ENCODE assay signal across 10 mouse cellular contexts in genomic region chr9:70260324-70260841, GRCm38 (mm10). TPM values are rescaled to one million over a fixed set of nuclear protein-coding genes. Genes with fewer than 3 reads are reported as not detected.
DNase-seq lines count a peak whose midpoint lies in the region; ATAC-seq lines count a peak whose summit lies in the region.
"Had no signal": no experiment of that assay in that cellular context is flagged by ENCODE, and none has a peak within 500 bp of the region (broad histone marks: within the 10 kb centered on the region; RNA-seq: fewer than 3 reads in every experiment).

No protein-coding gene starts in this region.

- H3K9me3 ChIP-seq in hindbrain, embryonic 12.5 days (replicated peaks): no peaks in the 10 kb centered on the region
- H3K9me3 ChIP-seq in hindbrain, embryonic 11.5 days (ENCODE audit: control insufficient read depth, low read length): no peaks in the 10 kb centered on the region
- no peaks in the 10 kb centered on the region for H3K9me3 ChIP-seq in forebrain, embryonic 14.5 days (replicated peaks; ENCODE audit: control insufficient read depth, low read length)
- H3K9me3 ChIP-seq: liver, embryonic 13.5 days had no signal

- H3K36me3 ChIP-seq in hindbrain, embryonic 12.5 days: no peaks in the 10 kb centered on the region
- no peaks in the 10 kb centered on the region for H3K36me3 ChIP-seq in hindbrain, embryonic 11.5 days (ENCODE audit: control insufficient read depth, insufficient read depth, low read length)
- no peaks in the 10 kb centered on the region for H3K36me3 ChIP-seq in macrophage (ENCODE audit: inconsistent target)
- H3K36me3 ChIP-seq in forebrain, embryonic 14.5 days (ENCODE audit: control insufficient read depth, insufficient read depth, low read length): no peaks in the 10 kb centered on the region
- H3K36me3 ChIP-seq: liver, embryonic 13.5 days had no signal

- H3K27ac ChIP-seq in hindbrain, embryonic 12.5 days: no peak overlapping the region
- no peak overlapping the region for H3K27ac ChIP-seq in hindbrain, embryonic 11.5 days (ENCODE audit: low read depth, low read length)
- peak overlapping the region; percentile 68 for H3K27ac ChIP-seq in macrophage
- no peak overlapping the region for H3K27ac ChIP-seq in forebrain, embryonic 14.5 days (ENCODE audit: low read depth, low read length)
- H3K27ac ChIP-seq: liver, embryonic 13.5 days had no signal

- peaks cover 30% of the 10 kb centered on the region for H3K4me1 ChIP-seq in hindbrain, embryonic 12.5 days
- 0 out of 2 replicates have a peak, but pooled peaks cover 2% of the 10 kb centered on the region for H3K4me1 ChIP-seq in hindbrain, embryonic 11.5 days (replicated peaks; ENCODE audit: control insufficient read depth, insufficient read depth, low read length)
- H3K4me1 ChIP-seq in forebrain, embryonic 14.5 days (ENCODE audit: control insufficient read depth, insufficient read depth, low read length): peaks cover 2% of the 10 kb centered on the region; the same call in 1 of the 2 replicates

- peaks cover 82% of the 10 kb centered on the region for H3K79me2 ChIP-seq in macrophage (ENCODE audit: inconsistent target)

- 65% methylated on average over 9 of the region's 9 CpGs for WGBS in hindbrain, embryonic 12.5 days
- WGBS in hindbrain, embryonic 11.5 days: 72% methylated on average over 9 of the region's 9 CpGs
- WGBS in macrophage (ENCODE audit: missing documents): 33% methylated on average over 9 of the region's 9 CpGs
- 48% methylated on average over 9 of the region's 9 CpGs for WGBS in forebrain, embryonic 14.5 days

- no peak for DNase-seq in hindbrain, embryonic 11.5 days (ENCODE audit: low spot score)
- DNase-seq in brain, adult 2 months (ENCODE audit: low read depth, low spot score): peak; percentile 42
- DNase-seq in kidney, adult 11 months: peak; percentile 58
- DNase-seq in left cerebral cortex, adult 18-20 months (ENCODE audit: low spot score in 2 of 2): no peak
- no peak for DNase-seq in c-Kit-positive CD71-positive TER-119-positive erythroid progenitor cells, embryonic 14.5 days (ENCODE audit: low spot score)
- DNase-seq in forebrain, embryonic 14.5 days (ENCODE audit: low spot score): no peak
- DNase-seq: liver, embryonic 13.5 days; right cerebral cortex, postnatal 4 days had no signal

- H3K4me2 ChIP-seq in hindbrain, embryonic 12.5 days (replicated peaks): no peak overlapping the region
- no peak overlapping the region for H3K4me2 ChIP-seq in hindbrain, embryonic 11.5 days (replicated peaks; ENCODE audit: low read depth, low read length)
- no peak overlapping the region for H3K4me2 ChIP-seq in forebrain, embryonic 14.5 days (ENCODE audit: low read length)
- H3K4me2 ChIP-seq: liver, embryonic 13.5 days had no signal

- no peak for ATAC-seq in hindbrain, embryonic 12.5 days (ENCODE audit: low FRiP score)
- no peak for ATAC-seq in hindbrain, embryonic 11.5 days (ENCODE audit: low FRiP score)
- ATAC-seq in forebrain, embryonic 14.5 days: no peak

- no peaks in the 10 kb centered on the region for H3K27me3 ChIP-seq in hindbrain, embryonic 12.5 days
- no peaks in the 10 kb centered on the region for H3K27me3 ChIP-seq in hindbrain, embryonic 11.5 days (ENCODE audit: control insufficient read depth, insufficient read depth, low read length)
- no peaks in the 10 kb centered on the region for H3K27me3 ChIP-seq in forebrain, embryonic 14.5 days (replicated peaks; ENCODE audit: control insufficient read depth, insufficient read depth, low read length)

- H3K9ac ChIP-seq in hindbrain, embryonic 12.5 days: 0 out of 2 replicates have a peak overlapping the region, but pooled peaks have one; percentile 35
- H3K9ac ChIP-seq in hindbrain, embryonic 11.5 days (ENCODE audit: low read depth, low read length): no peak overlapping the region
- H3K9ac ChIP-seq in forebrain, embryonic 14.5 days (ENCODE audit: low read length): no peak overlapping the region
- H3K9ac ChIP-seq: liver, embryonic 13.5 days had no signal

- H3K4me3 ChIP-seq in hindbrain, embryonic 12.5 days: no peak overlapping the region
- no peak overlapping the region for H3K4me3 ChIP-seq in hindbrain, embryonic 11.5 days (ENCODE audit: low read depth, low read length)
- no peak overlapping the region for H3K4me3 ChIP-seq in macrophage (ENCODE audit: inconsistent target)
- no peak overlapping the region for H3K4me3 ChIP-seq in forebrain, embryonic 14.5 days (ENCODE audit: low read depth, low read length)
- H3K4me3 ChIP-seq: liver, embryonic 13.5 days had no signal

RNA-seq across cellular contexts. Expression of gene Myo1e, which starts 53.2 kb away (rescaled TPM):
- 16.2 and 17.9 TPM in 2 replicates for polyA plus RNA-seq in hindbrain, embryonic 12.5 days (2016; fragmentation: Nextera tagmentation; extraction: Ambion mirVana)
- 10.0 and 10.8 TPM in 2 replicates for polyA plus RNA-seq in hindbrain, embryonic 11.5 days (2014; fragmentation: Nextera tagmentation; extraction: Ambion mirVana)
- total RNA-seq in macrophage (2018; cell fraction: chromatin; rRNA removed): 100 to 1,000 TPM in 10 of 26 experiments, 10 to 100 TPM in 16; 32.6 to 236 (median 75.7) TPM
- total RNA-seq in macrophage (2018; cell fraction: cytosol; rRNA removed): 10 to 100 TPM; 30.5 to 74.8 (median 46.7) TPM
- 10 to 100 TPM; 32.5 to 96.3 (median 55.0) TPM for total RNA-seq in macrophage (2018; cell fraction: nucleus; rRNA removed)
- 32.9 to 98.2 TPM (median 52.7 TPM) in 3 replicates for polyA plus RNA-seq in macrophage (2018)
- total RNA-seq in left cerebral cortex, adult 18-20 months (2021): 10 to 100 TPM; 12.7 to 12.8 TPM
- 4.1 and 6.0 TPM in 2 replicates for polyA plus RNA-seq in forebrain, embryonic 14.5 days (2014; fragmentation: Nextera tagmentation; extraction: Ambion mirVana)

Comparison
In these comparisons a context has a peak if more than half of its experiments do, and no peak if none do; other contexts are left out.
1. DNase-seq: peak in brain, adult 2 months (single experiment) and kidney, adult 11 months (single experiment); none in hindbrain, embryonic 11.5 days (single experiment), left cerebral cortex, adult 18-20 months (0 of 2), c-Kit-positive CD71-positive TER-119-positive erythroid progenitor cells, embryonic 14.5 days (single experiment) and forebrain, embryonic 14.5 days (single experiment).